Mouse (Mus musculus) heart, embryonic 10.5 days (tissue): ENCODE measurements around the gene Nme8. TPM values are rescaled to one million over a fixed set of nuclear protein-coding genes. Genes with fewer than 3 reads are reported as not detected.

Experiments
- DNase-seq: peaks from one replicate; pipeline ENCODE4 v3.0.0-alpha.2; 2017; ENCODE audit warnings: low spot score
- H3K27ac ChIP-seq: fragments of 300-500 bp; sonication (generic); 2 replicates; pipeline ENCODE4 v1.5.1; 2016; ENCODE audit warnings: mild to moderate bottlenecking
- H3K27me3 ChIP-seq: fragments of 300-500 bp; sonication (generic); 2 replicates; pipeline ENCODE4 v1.6.1; 2016; ENCODE audit warnings: mild to moderate bottlenecking; ENCODE audit not compliant: poor library complexity, insufficient read depth, severe bottlenecking
- H3K36me3 ChIP-seq: fragments of 300-500 bp; sonication (generic); 2 replicates; pipeline ENCODE4 v1.6.1; 2016; ENCODE audit warnings: mild to moderate bottlenecking, moderate library complexity
- H3K4me1 ChIP-seq: fragments of 300-500 bp; sonication (generic); 2 replicates; pipeline ENCODE4 v1.6.1; 2016; ENCODE audit warnings: mild to moderate bottlenecking
- H3K4me3 ChIP-seq: fragments of 300-500 bp; sonication (generic); 2 replicates; pipeline ENCODE4 v1.5.1; 2016; ENCODE audit warnings: mild to moderate bottlenecking, moderate library complexity
- H3K9me3 ChIP-seq: fragments of 300-500 bp; sonication (generic); 2 replicates; pipeline ENCODE4 v1.6.1; 2016; ENCODE audit warnings: mild to moderate bottlenecking, moderate library complexity
- WGBS: fragments of 180-500 bp; shearing (Covaris S2); methylation state at CpG from one replicate; pipeline ENCODE4 v1.1.7; 2016; 5-methylcytosine and 5-hydroxymethylcytosine counted together
- polyA plus RNA-seq: library from polyadenylated mRNA; unstranded; fragments of >200 nt; fragmentation: Nextera tagmentation; extraction: Ambion mirVana; gene quantifications from 2 replicates; pipeline ENCODE4 v1.2.1, GENCODE M21; 2016

Gene Nme8
- polyA plus RNA-seq, 1 experiment from 2014 or later = not detected

DNA sequence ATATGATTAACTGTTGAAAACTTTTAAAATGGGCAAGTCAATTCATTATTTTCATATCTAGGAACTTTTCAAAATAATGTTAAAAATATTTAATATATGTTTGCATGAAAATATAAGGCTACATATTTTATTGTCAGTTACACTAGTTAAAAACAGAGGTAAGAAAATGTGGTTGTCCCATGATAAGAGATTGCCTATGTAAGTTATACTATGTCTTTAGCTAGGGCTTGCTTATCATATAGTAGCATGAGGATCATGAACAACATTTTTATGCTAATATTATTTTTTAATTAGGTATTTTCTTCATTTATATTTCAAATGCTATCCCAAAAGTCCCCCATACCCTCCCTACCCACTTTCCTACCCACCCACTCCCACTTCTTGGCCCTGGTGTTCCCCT is 92.7 kb downstream of the Nme8 start:
- H3K27ac ChIP-seq = no peak overlapping the region
- H3K4me3 ChIP-seq = no peak overlapping the region
- no peaks in the 10 kb centered on the region for H3K9me3 ChIP-seq
- no peaks in the 10 kb centered on the region for H3K36me3 ChIP-seq
- DNase-seq = no peak
- H3K27me3 ChIP-seq = no peaks in the 10 kb centered on the region
- H3K4me1 ChIP-seq = no peaks in the 10 kb centered on the region

DNA sequence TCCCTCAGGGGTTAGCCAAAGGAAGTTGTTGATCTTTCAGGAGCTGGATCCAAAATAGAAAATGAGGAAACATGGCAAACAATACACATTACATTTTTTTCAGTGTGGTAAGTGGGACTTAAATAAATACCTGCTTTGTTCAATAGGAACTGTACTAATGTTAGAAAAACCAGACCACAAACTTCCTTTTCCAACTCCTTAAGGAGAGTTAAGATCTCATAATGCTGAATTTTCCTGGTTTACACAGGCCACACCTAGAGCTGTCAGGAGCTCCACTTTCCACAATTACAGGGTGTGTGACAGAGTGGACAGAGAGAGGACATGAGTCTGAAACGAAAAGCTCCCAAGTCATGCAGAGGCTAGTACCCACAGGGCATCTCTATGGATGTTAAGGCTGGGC is 93.9 kb downstream of the Nme8 start:
- WGBS = 63% methylated on average over 1 of the region's 1 CpGs
- Histone ChIP-seq H3K27ac (no peak overlapping the region), H3K4me1 (no peaks in the 10 kb centered on the region), H3K9me3 (no peaks in the 10 kb centered on the region), H3K36me3 (no peaks in the 10 kb centered on the region), H3K4me3 (no peak overlapping the region), H3K27me3 (no peaks in the 10 kb centered on the region)
- DNase-seq = no peak

- no peaks in the 10 kb centered on the region for H3K27me3 ChIP-seq
- no peaks in the 10 kb centered on the region for H3K36me3 ChIP-seq
- WGBS = 86% methylated on average over 1 of the region's 1 CpGs
- no peak overlapping the region for H3K4me3 ChIP-seq
- no peak for DNase-seq
- H3K27ac ChIP-seq = no peak overlapping the region
- no peaks in the 10 kb centered on the region for H3K4me1 ChIP-seq
- no peaks in the 10 kb centered on the region for H3K9me3 ChIP-seq
Observed at GRCm38 (mm10) chr13:19602531-19602930, 95.1 kb downstream of the Nme8 start.

DNA sequence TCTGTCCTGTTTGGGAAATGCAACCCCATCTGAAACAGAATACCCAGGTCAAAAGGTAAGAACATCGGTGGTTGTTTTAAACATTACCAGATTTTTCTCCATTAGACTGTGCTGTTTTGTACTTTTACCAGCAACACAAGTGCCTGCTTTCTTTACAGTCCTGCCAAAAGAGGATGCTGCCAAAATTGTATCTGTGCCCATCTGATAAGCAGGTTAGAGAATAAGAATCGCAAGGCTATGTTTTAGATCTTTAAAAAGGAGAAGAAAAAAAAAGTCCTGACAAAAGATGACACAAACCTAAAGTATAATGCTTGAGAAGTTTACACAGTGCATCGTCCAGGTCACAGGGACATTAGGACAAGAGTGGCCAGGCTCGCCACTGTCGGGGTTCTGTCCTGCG is 98.4 kb downstream of the Nme8 start:
- DNase-seq = no peak
- Histone ChIP-seq H3K27me3 (no peaks in the 10 kb centered on the region), H3K4me3 (no peak overlapping the region), H3K4me1 (no peaks in the 10 kb centered on the region), H3K36me3 (no peaks in the 10 kb centered on the region), H3K27ac (no peak overlapping the region), H3K9me3 (no peaks in the 10 kb centered on the region)
- 87% methylated on average over 6 of the region's 6 CpGs for WGBS

DNA sequence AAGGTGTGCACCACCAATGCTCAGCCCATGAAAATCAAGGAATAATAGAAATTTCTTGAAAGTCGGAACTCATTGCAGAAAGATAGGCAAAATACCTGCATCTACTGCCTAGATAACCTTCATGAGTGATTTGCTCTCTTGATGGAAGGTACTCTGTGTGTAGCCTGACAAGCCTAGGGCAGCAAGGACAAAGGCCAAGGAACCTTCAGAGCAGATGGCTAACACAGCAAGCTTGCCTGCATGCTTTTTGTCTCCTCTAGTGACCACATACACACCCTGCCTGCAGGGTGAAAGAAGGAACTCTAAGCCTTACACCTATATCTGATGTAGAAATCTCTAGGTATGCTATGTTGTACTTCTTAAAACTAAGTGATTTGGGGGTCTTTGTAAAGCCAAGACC is 102.5 kb downstream of the Nme8 start:
- no peaks in the 10 kb centered on the region for H3K36me3 ChIP-seq
- H3K4me1 ChIP-seq = peaks cover 6% of the 10 kb centered on the region; the same call in 1 of the 2 replicates
- no peaks in the 10 kb centered on the region for H3K9me3 ChIP-seq
- no peak overlapping the region for H3K27ac ChIP-seq
- H3K27me3 ChIP-seq = no peaks in the 10 kb centered on the region
- no peak overlapping the region for H3K4me3 ChIP-seq
- DNase-seq = no peak
- WGBS = 86% methylated on average over 1 of the region's 1 CpGs

Other genes with a start within 250 kb of the Nme8 start
- gene Epdr1, start 77.9 kb downstream of the Nme8 start, polyA plus RNA-seq = 21.0 and 33.2 TPM in 2 replicates
- gene Sfrp4, start 74.7 kb downstream of the Nme8 start, polyA plus RNA-seq = 0.48 and 0.58 TPM in 2 replicates
- 0.10 TPM in 1 of 2 replicates, not detected in the other for gene Gpr141, start 126.5 kb upstream of the Nme8 start, polyA plus RNA-seq